Mouse (Mus musculus) megakaryocyte-erythroid progenitor cell, adult 5-6 weeks (primary cell): ENCODE data around the gene Hist1h4c. TPM values are rescaled to one million over a fixed set of nuclear protein-coding genes. Genes with fewer than 3 reads are reported as not detected.
"Not testable (repeated sequence)": the region's sequence is repeated elsewhere in the genome, so short reads cannot be mapped to it uniquely, and the experiment has no call there.

ENCODE experiments used
- ATAC-seq: replicated peaks from 2 replicates; pipeline ENCODE4 v1.8.0; 2016; ENCODE audit warnings: mild to moderate bottlenecking, inconsistent platforms; ENCODE audit not compliant: severe bottlenecking, poor library complexity, low FRiP score, low TSS enrichment
- total RNA-seq, 2 experiments: library from RNA; stranded (forward) in 1 of 2; stranded (reverse) in 1 of 2; fragments of 200-1000, 215-1000 nt in 1 of 2; fragments of >200 nt in 1 of 2; fragmentation: Nextera tagmentation in 1 of 2; gene quantifications; 2 replicates each; pipeline ENCODE4 v1.2.3; 2014 to 2017

Hist1h4c gene
- total RNA-seq, 2 experiments from 2014 or later: 153 to 397 TPM

- ATAC-seq: no peak
Measured at GRCm38 (mm10) chr13:23730479-23730878, 32.2 kb upstream of the Hist1h4c start.

GRCm38 (mm10) chr13:23729706-23730105 lies 31.5 kb upstream of the Hist1h4c start:
- no peak for ATAC-seq

GRCm38 (mm10) chr13:23729192-23729525 lies 30.9 kb upstream of the Hist1h4c start:
- ATAC-seq: no peak

GRCm38 (mm10) chr13:23728472-23729191 lies 30.4 kb upstream of the Hist1h4c start:
- ATAC-seq: no peak

DNA sequence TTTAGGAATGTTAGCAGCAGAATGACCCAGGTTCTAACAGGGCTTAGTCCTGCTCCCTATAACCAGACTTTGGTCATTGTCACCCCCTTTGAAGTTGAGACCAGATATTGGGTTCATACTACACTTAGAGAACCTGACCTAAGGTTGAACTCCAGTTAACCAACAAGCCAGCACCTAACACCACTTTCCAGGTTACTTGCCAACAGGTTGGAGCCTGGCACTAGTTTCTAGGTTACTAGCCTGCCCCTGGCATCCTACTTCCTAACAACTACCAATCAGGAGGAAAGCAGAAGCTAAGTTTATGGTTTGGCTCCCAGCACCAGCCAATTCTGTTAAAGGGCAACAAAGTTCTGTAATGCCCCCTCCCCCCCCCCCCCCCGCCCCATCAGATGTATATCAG lies 27.0 kb upstream of the Hist1h4c start:
- no peak for ATAC-seq

DNA sequence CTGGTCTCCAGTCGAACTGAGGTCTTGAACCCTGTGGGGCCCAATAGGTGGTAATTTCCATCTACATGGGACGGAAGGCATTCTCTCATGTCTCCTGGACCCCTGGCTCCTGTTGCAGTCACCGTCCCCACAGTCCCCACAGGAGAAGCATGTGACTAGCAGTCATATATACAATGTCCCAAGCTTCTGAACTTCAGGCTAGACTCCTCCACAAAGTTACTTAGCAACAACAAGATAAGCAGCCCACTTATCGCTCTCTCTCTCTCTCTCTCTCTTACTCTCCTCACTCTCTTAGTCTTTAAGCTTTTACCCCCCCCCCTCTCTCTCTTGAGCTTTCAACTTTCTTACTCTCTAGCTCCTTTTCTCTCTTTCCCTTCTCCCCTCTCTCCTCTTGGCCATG lies 26.0 kb upstream of the Hist1h4c start:
- ATAC-seq: peak; percentile 52; the same call in 1 of the 2 replicates

DNA sequence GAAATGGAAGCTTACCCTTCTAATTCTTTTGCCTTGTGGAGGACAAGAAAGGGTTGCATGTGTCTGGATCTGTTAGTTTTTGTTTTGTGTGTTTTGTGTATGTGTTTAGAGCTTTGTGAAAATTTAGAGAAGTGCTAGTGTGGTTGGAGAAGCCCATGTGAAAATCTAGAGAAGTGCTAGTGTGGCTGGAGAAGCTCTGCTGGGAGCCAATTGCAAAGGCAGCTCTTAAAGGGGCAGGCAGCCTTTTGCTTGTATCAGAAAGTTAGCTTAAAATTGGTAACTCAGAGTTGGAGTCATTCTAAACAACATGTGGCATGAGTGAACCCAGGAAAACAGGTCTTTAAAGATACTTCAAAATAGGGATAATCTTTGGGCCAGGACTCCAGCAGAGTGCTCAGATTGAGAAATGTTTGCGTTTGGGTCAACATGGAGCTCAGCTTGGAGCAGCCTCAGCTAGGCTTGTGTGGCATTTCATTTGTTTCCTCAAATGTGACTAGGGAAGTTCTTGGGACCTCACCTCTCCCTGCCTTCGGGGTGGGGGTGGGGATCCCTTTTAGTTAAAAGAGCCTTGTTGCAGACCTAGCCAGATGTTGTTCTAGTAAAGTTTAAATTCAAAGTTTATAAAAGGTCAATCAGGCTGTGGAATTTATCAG lies 19.5 kb upstream of the Hist1h4c start:
- ATAC-seq: not testable (repeated sequence)

- no peak for ATAC-seq
Measured at GRCm38 (mm10) chr13:23717176-23717575, 18.9 kb upstream of the Hist1h4c start.

DNA sequence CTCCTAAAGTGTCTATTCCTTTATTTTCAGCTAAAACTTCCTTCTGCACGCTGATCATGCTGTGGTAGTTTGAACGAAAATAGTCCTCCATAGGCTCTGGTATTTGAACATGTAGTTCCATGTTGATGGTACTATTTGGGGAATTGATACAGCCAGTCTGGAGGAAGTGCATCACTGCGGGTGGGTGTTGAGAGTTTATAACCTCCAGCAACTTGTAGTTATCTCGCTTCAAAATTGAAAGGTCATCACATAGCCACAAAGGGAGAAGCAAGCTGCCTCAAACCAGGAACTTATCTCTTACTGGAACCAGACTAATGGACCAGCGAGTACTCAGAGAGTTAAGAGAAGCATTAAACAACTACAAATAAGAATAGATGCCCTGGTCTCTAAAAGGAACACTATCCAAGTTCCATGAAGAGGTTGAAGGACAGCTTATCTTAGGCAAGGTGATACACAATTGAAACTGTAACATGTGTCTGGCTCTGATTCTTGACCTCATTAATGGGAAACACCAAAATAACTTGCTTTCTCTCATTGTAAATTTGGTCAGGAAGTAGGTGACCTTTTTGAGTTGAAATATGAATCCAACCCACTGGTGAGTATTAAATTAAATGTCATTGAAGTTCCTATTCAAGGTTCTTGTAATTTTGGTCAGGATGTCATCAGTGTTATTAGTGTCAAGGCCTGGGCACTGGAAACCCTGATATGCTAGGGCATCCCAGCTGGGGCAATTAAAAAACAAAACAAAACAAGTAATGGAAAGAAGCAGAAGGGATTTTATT lies 18.2 kb upstream of the Hist1h4c start:
- no peak for ATAC-seq

DNA sequence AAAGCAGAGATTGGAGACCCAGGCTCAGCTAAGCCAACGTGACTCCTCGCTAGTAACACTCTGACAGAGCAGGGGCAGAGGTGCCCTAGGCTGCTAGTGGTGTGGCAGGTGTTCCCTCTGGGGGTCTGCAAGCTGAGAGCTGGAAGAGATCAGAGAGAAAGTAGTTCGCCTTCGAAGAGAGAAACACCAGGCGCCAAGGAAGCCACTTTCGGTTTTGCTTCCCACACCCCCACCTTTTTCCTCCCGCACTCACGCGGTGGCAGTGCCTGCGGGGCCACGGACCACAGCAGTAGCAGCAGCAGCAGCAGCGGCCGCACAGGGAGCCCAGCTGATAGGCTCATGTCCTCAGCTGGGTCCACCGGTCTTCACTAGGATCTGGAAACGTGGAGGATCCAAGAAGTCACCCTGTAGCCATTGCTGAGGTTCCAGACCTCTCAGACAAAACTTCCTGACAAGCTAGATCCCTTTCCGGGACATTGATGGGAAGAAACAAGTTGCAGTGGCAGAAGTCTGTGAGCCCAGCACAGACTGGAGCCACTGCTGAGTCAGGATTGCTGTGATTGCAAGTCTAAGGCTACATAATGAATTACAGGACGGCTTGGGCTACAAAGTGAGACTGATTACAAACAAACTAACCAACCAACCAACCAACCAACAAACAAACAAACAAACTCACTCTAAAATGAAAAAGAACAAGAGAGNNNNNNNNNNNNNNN lies 12.3 kb upstream of the Hist1h4c start, which contains the start of gene Hfe:
Hfe (minus strand) TSS at position 481 of the 716 bp plus-strand sequence.
- peak; percentile 73 for ATAC-seq

- ATAC-seq: no peak
Measured at GRCm38 (mm10) chr13:23709714-23710373, 11.6 kb upstream of the Hist1h4c start.

GRCm38 (mm10) chr13:23708654-23709053 lies 10.4 kb upstream of the Hist1h4c start:
- no peak for ATAC-seq

DNA sequence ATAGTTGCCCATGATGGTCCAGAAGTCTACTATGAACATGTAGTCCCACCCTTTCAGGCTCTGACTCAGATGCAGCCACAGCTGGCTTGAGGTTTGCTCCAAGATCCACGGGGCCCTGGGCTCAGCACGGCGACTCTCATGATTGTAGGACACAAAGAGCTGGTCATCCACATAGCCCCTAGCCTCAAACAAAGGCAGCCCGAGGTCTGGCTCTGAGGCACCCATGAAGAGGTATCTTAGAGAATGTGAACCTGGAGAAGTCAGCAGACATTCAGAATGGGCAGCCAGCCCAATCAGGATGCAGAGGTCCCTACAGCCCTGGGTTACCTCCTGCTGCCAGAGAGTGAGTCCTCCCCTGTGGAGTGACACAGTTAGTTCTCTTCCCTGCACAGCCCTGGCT lies 9.8 kb upstream of the Hist1h4c start:
- no peak for ATAC-seq

GRCm38 (mm10) chr13:23706771-23707170 lies 8.5 kb upstream of the Hist1h4c start:
- ATAC-seq: no peak

DNA sequence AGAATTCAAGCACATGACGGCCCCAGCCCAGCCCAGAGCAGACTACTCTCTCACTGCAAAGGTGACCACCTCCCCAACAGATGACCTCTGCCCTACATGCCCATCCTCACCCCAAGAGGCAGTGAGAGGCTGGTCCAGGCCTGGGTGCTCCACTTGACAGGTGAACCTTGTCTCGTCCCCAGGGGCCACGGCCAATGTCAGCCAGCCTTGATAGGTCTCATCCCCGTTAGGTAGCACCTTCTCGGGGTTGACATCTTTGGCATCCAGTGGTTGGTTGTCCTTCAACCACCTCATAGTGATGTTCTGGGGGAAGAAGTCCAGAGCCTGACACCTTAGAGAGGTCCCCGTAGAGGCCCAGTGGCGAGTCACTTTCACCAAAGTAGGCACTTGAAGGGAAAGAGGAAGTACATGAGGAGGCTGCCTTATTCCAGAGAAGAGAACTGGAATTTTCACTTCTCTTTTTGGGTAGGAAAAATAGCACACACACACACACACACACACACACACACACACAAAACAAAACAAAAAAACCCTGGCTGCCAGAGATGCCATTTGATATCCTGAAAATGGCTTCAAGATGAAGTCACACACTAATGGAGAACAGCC lies 7.6 kb upstream of the Hist1h4c start:
- no peak for ATAC-seq

DNA sequence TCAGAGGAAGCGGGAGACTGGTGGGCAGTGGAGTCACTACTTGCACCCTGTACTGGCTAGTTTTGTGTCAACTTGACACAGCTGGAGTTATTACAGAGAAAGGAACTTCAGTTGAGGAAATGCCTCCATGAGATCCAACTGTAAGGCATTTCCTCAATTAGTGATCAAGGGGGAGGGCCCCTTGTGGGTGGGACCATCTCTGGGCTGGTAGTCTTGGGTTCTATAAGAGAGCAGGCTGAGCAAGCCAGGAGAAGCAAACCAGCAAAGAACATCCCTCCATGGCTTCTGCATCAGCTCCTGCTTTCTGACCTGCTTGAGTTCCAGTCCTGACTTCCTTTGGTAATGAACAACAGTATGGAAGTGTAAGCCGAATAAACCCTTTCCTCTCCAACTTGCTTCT lies 4.5 kb upstream of the Hist1h4c start:
- not testable (repeated sequence) for ATAC-seq

- no peak for ATAC-seq
Measured at GRCm38 (mm10) chr13:23702220-23702619, 4.0 kb upstream of the Hist1h4c start.

DNA sequence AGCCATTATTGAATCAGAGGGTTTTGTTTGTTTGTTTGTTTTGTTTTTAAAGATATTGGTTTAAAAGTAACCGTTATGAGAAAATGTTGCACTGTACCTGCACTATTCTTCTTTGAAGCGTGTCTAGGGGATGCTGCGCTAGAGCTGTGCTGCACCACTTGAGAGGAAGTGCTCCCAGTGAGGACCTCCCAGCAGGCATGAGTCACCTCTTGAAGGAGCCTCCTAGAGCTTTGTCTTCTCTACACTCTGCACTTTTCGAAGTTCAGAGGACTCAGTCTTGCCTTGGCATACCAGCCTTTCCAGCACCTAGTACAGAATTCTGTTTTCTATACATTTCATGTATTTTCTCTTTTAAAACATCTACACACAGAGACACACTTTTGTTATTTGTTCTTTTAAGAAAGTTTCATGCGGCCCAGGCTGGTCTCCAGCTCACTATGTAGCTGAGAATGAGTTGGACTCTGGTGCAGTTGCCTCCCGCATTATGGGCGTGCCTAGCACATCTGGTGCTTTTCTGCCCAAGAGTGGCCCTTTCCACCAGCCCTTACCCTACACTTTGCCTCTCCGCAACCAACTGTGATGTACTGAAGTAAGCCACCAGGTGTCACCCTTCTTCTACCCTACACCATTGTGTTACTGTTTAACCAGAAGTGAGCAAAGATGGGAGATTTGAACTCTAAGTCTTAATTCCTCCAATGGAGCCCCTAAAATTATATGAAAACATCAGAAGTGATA lies 2.7 kb upstream of the Hist1h4c start:
- ATAC-seq: peak; percentile 63
